Mouse (Mus musculus): ENCODE results near the gene Sgip1.

GRCm38 (mm10) chr4:102856086-102856485 is 115.0 kb downstream of the Sgip1 start:
- TF ChIP-seq POLR2A (IDR thresholded peaks at IDR 0.05; ENCODE audit: low read depth, low read length) = no peak
- TF ChIP-seq CTCF (IDR thresholded peaks at IDR 0.05; ENCODE audit: extremely low read depth, insufficient read length, insufficient replicate concordance, low read depth, low read length) = no peak

Data from small intestine, adult 2 months (tissue).